Mouse (Mus musculus) thymus, adult 2 months (tissue): ENCODE data around the gene Hormad1.
"Not testable (repeated sequence)": the region's sequence is repeated elsewhere in the genome, so short reads cannot be mapped to it uniquely, and the experiment has no call there.

Source experiments
- CTCF ChIP-seq: fragments of 200-500 bp; IDR thresholded peaks from 2 replicates; pipeline ENCODE4 v1.5.1; 2012; ENCODE audit warnings: mild to moderate bottlenecking, control low read depth, low read length, moderate library complexity, borderline replicate concordance; ENCODE audit not compliant: control insufficient read depth, poor library complexity, insufficient read depth; ENCODE audit errors: extremely low read depth
- POLR2A ChIP-seq: fragments of 200-500 bp; IDR thresholded peaks from 2 replicates; pipeline ENCODE4 v1.6.1; 2012; ENCODE audit warnings: mild to moderate bottlenecking, low read length, control low read depth, moderate library complexity; ENCODE audit not compliant: control insufficient read depth, poor library complexity, insufficient read depth; ENCODE audit errors: extremely low read depth

GRCm38 (mm10) chr3:95541186-95541585, 18.3 kb upstream of the Hormad1 start:
- not testable (repeated sequence) for TF ChIP-seq CTCF, POLR2A
